Mouse (Mus musculus) olfactory bulb, adult 2 months (tissue): ENCODE data around the gene Tspan14.

Experiments used
- CTCF ChIP-seq: fragments of 200-500 bp; IDR thresholded peaks from 2 replicates; pipeline ENCODE4 v1.5.1; 2012; ENCODE audit warnings: low read depth, mild to moderate bottlenecking, low read length, moderate library complexity; ENCODE audit not compliant: insufficient read depth
- POLR2A ChIP-seq: fragments of 200-500 bp; IDR thresholded peaks from 2 replicates; pipeline ENCODE4 v1.6.1; 2012; ENCODE audit warnings: mild to moderate bottlenecking, low read depth, low read length, moderate library complexity; ENCODE audit not compliant: insufficient read depth

DNA sequence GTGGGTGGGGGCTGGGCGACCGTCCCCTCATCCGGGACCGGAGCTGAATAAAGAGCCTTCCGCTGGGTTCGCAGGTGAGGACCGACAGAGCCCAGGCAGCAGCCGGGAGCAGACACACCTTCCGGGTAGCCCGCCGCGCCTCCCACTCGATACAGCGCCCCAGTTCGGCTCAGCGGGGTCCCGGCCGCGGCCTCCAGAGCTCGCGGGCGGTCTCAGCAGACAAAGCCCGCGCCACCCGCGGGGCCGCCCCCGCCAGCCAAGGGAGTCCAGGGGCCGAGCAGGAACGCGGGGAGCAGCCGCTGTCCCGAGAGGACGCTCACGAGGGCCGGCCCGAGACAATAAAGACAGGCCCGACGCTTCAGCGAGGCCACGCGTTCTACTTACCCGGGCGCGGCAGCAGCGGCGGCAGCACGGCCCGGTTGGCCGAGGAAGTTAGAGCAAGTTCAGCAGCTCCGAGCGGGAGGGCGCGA is at the start of gene Tspan14:
- no peak for TF ChIP-seq CTCF
- TF ChIP-seq POLR2A, result 0 out of 2 replicates have a peak, but pooled peaks have one; percentile 5
